Mouse (Mus musculus): ENCODE measurements at regions not wholly inside any gene's neighbourhood (a gene's known extent, or its start where the extent isn't known, plus 50 kb on each side); places are given as distances from the start of the nearest gene placed in this dataset.

GRCm38 (mm10) chr14:58175651-58176363, 105.5 kb downstream of the Fgf9 start:
- TF ChIP-seq CTCF (IDR thresholded peaks at IDR 0.05; ENCODE audit: low read depth) = no peak
- TF ChIP-seq EP300 (IDR thresholded peaks at IDR 0.05; ENCODE audit: low read depth) = no peak
- no peaks in the 10 kb centered on the region for H3K36me3 ChIP-seq (replicated peaks; ENCODE audit: control insufficient read depth, insufficient read depth, low read length)
- ATAC-seq (ENCODE audit: insufficient read depth, low read depth) (no peak), DNase-seq (ENCODE audit: low spot score) (no peak)
- no peak overlapping the region for H3K9ac ChIP-seq (replicated peaks; ENCODE audit: low read depth, low read length)
- H3K27me3 ChIP-seq (ENCODE audit: control insufficient read depth, insufficient read depth, low read length) = no peaks in the 10 kb centered on the region
- 59% methylated on average over 5 of the region's 5 CpGs for WGBS
- no peak overlapping the region for H3K4me2 ChIP-seq (ENCODE audit: low read depth, low read length)
- H3K4me1 ChIP-seq (ENCODE audit: control insufficient read depth, insufficient read depth) = no peaks in the 10 kb centered on the region
- H3K27ac ChIP-seq (ENCODE audit: low read depth) = no peak overlapping the region
- H3K4me3 ChIP-seq (ENCODE audit: low read depth, low read length) = no peak overlapping the region
- 0 out of 2 replicates have a peak, but pooled peaks cover 7% of the 10 kb centered on the region for H3K9me3 ChIP-seq (replicated peaks; ENCODE audit: control insufficient read depth, low read length)

- Histone ChIP-seq H3K4me3 (ENCODE audit: low read depth, low read length) (no peak overlapping the region), H3K4me2 (ENCODE audit: low read depth, low read length) (no peak overlapping the region), H3K9me3 (replicated peaks; ENCODE audit: control insufficient read depth, low read length) (0 out of 2 replicates have a peak, but pooled peaks cover 7% of the 10 kb centered on the region), H3K27me3 (ENCODE audit: control insufficient read depth, insufficient read depth, low read length) (no peaks in the 10 kb centered on the region), H3K4me1 (ENCODE audit: control insufficient read depth, insufficient read depth) (no peaks in the 10 kb centered on the region), H3K9ac (replicated peaks; ENCODE audit: low read depth, low read length) (no peak overlapping the region), H3K27ac (ENCODE audit: low read depth) (no peak overlapping the region), H3K36me3 (replicated peaks; ENCODE audit: control insufficient read depth, insufficient read depth, low read length) (no peaks in the 10 kb centered on the region)
- WGBS = 86% methylated on average over 6 of the region's 6 CpGs
- ATAC-seq (ENCODE audit: insufficient read depth, low read depth) (no peak), DNase-seq (ENCODE audit: low spot score) (no peak)
- TF ChIP-seq EP300 (IDR thresholded peaks at IDR 0.05; ENCODE audit: low read depth) = no peak
- no peak for TF ChIP-seq CTCF (IDR thresholded peaks at IDR 0.05; ENCODE audit: low read depth)
Observed at GRCm38 (mm10) chr14:58174512-58174911, 104.2 kb downstream of the Fgf9 start.

- no peak for DNase-seq (ENCODE audit: low spot score)
- no peak for ATAC-seq (ENCODE audit: insufficient read depth, low read depth)
- no peaks in the 10 kb centered on the region for H3K9me3 ChIP-seq (replicated peaks; ENCODE audit: control insufficient read depth, low read length)
- no peak overlapping the region for H3K4me3 ChIP-seq (ENCODE audit: low read depth, low read length)
- H3K4me2 ChIP-seq (ENCODE audit: low read depth, low read length) = no peak overlapping the region
- no peaks in the 10 kb centered on the region for H3K36me3 ChIP-seq (replicated peaks; ENCODE audit: control insufficient read depth, insufficient read depth, low read length)
- TF ChIP-seq CTCF (IDR thresholded peaks at IDR 0.05; ENCODE audit: low read depth) = no peak
- TF ChIP-seq EP300 (IDR thresholded peaks at IDR 0.05; ENCODE audit: low read depth) = no peak
- no peak overlapping the region for H3K9ac ChIP-seq (replicated peaks; ENCODE audit: low read depth, low read length)
- H3K27me3 ChIP-seq (ENCODE audit: control insufficient read depth, insufficient read depth, low read length) = no peaks in the 10 kb centered on the region
- no peaks in the 10 kb centered on the region for H3K4me1 ChIP-seq (ENCODE audit: control insufficient read depth, insufficient read depth)
- no peak overlapping the region for H3K27ac ChIP-seq (ENCODE audit: low read depth)
- 75% methylated on average over 5 of the region's 5 CpGs for WGBS
Observed at GRCm38 (mm10) chr14:58168920-58169319, 98.6 kb downstream of the Fgf9 start.

Data from heart, postnatal 0 days (tissue).